Mouse (Mus musculus) heart, postnatal 0 days (tissue): Measurements from ENCODE around the gene Olfr1366.

ENCODE experiments used
- CTCF ChIP-seq: IDR thresholded peaks from 2 replicates; pipeline ENCODE4 v1.5.1; 2016; ENCODE audit warnings: antibody characterized with exemption, control low read depth, low read depth
- EP300 ChIP-seq: IDR thresholded peaks from 2 replicates; pipeline ENCODE4 v1.6.1; 2016; ENCODE audit warnings: antibody characterized with exemption, low read depth

- no peak; the same call in 1 of the 2 replicates for TF ChIP-seq CTCF
- peak; percentile 63; the same call in 1 of the 2 replicates for TF ChIP-seq EP300
Observed at GRCm38 (mm10) chr13:21530781-21531201, 11.8 kb downstream of the Olfr1366 start, which contains the start of gene Zkscan8.
